Mouse (Mus musculus): ENCODE measurements around the gene Dennd6a. TPM values are rescaled to one million over a fixed set of nuclear protein-coding genes. Genes with fewer than 3 reads are reported as not detected.
"Not testable (repeated sequence)": the region's sequence is repeated elsewhere in the genome, so short reads cannot be mapped to it uniquely, and the experiment has no call there.

Gene Dennd6a
- total RNA-seq, 2 experiments from 2014 or later: 16.3 TPM

DNA sequence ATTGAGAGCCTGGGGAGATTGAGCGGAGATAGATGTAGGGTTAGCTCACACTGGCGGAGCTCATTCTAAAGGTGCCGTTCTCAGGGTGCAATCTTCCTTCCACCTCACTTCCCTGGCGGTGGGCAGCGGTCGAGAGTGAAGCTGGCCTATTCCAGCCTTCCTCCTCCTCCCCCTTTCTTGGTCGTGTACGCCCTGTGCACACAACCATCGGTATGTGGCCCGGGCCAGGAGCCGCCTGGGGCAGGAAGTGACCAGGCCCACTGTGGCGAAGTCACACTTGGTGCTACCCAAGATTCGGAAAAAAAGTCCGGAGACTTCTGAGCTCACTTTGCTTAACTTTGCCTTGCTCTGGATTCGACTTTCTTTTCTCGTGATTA lies 65.0 kb downstream of the Dennd6a start:
- intact Hi-C loops (cut with DNase I): loop anchor here (1.0 to 5.0 kb wide), 4 partner anchors 30 to 219 kb away; no protein-coding TSS in a partner anchor
- peak; percentile 63 to 71 for DNase-seq

DNA sequence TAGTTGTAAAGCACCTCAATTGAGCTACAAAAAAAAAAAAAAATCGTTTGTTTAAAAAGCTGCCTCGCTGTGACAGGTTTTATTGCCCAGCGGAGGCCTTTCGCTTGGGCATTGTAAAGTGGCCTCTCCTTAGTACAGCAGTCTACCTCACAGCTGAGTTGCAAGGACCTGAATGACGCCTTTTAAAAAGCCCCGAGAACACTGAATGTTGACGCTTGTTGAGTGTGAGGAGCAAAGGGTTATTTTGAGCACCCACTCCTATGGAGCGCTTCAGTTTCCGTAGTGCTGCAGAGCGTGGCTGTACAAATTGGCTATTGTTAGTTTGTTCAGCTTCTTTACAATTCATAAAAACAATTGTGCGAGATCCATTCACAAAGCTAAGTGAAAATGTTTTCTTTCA lies 65.6 kb downstream of the Dennd6a start:
- DNase-seq: peak in 1 of 2 experiments; percentile 13
- intact Hi-C loops (cut with DNase I): loop anchor here (1.0 to 5.0 kb wide), 4 partner anchors 29 to 218 kb away; no protein-coding TSS in a partner anchor

- no peak for DNase-seq
- intact Hi-C loops (cut with DNase I): loop anchor here (1.0 to 5.0 kb wide), 4 partner anchors 28 to 217 kb away; no protein-coding TSS in a partner anchor
Observed at GRCm38 (mm10) chr14:26639961-26640360, 66.3 kb downstream of the Dennd6a start.

GRCm38 (mm10) chr14:26643006-26643624 lies 69.5 kb downstream of the Dennd6a start:
- no peak for DNase-seq
- intact Hi-C loops (cut with DNase I): no loop called here

GRCm38 (mm10) chr14:26645989-26646650 lies 72.5 kb downstream of the Dennd6a start:
- no peak for DNase-seq
- intact Hi-C loops (cut with DNase I): no loop called here

DNA sequence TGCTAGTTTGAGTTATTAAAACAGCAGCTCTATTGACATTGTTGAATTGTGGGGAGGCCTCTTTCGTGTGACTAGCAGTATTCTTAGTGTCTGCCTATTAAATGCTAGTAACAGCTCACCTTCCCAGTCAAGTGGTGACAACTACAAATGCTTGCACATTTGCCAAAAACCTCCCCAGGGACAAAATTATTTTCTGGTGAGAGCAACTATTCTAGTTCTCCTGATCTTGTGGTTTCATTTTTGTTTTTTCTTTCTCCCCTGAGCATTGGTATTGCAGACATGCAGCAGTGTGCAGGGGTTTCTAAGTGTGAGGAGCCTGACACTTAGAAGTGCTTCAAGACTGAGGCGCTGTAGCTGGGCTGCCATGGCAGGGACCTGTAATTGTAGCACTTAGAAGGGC lies 74.2 kb downstream of the Dennd6a start:
- DNase-seq: no peak
- intact Hi-C loops (cut with DNase I): no loop called here

DNA sequence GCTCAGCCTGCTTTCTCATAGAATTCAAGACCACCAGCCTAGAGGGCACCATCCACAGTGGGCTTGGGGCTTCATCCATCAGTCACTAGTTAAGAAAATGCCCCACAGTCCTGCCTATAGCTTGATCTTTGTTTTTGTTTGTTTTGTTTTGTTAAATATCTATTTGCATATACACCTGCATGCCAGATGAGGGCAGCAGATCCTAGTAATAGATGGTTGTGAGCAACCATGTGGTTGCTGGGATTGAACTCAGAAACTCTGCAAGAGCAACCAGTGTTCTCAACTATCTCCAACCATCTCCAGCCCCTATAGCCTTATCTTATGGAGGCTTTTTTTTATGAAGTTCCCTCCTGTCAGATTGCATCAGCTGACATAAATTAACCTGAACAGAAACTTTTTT lies 78.2 kb downstream of the Dennd6a start:
- intact Hi-C loops (cut with DNase I): no loop called here
- no peak for DNase-seq

GRCm38 (mm10) chr14:26658178-26658577 lies 84.5 kb downstream of the Dennd6a start:
- intact Hi-C loops (cut with DNase I): no loop called here
- no peak for DNase-seq

DNA sequence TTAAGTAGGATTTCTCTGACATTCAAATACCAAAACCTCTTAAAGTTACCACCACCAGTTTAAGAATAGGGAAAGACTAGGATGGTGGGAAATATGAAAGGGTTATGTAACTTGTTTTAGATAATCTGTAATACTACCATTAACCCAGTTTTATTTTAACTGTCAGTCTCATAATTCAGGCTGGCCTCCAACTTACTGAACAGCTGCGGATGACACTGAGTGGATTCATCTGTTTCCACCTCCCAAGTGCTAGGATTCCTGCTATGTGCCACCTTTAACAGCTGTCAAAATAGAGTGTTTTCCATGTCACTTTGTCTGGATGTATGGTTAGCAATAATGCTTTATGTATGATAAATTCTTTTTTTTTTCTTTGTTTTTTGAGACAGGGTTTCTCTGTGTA lies 86.6 kb downstream of the Dennd6a start:
- DNase-seq: no peak
- intact Hi-C loops (cut with DNase I): no loop called here

GRCm38 (mm10) chr14:26662016-26662415 lies 88.4 kb downstream of the Dennd6a start:
- intact Hi-C loops (cut with DNase I): no loop called here
- DNase-seq: no peak

- DNase-seq: no peak
- intact Hi-C loops (cut with DNase I): no loop called here
Observed at GRCm38 (mm10) chr14:26662488-26662887, 88.8 kb downstream of the Dennd6a start.

DNA sequence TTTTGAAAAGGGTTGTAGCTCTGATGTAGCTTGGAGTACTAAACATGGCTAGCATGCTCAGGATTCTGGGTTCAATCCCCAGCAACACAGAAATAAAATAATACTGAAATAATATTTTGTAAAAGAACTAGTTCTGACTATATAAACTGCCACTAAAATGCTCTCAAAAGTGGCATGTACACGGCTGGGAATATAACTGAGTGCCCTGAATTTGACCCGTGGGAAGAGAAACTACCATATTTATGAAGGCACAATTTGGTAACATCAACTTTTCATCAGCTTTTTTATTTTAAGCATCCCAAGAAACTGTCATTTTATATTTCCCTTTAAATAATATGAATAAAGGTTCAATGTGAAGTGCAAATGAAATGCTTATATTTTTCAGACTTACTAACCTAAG lies 90.2 kb downstream of the Dennd6a start:
- intact Hi-C loops (cut with DNase I): no loop called here
- no peak for DNase-seq

- no peak for DNase-seq
- intact Hi-C loops (cut with DNase I): loop anchor here (1.0 to 5.0 kb wide), 2 partner anchors 29 to 136 kb away; partner anchors contain the start of gene Slmap
Observed at GRCm38 (mm10) chr14:26667991-26668370, 94.3 kb downstream of the Dennd6a start.

DNA sequence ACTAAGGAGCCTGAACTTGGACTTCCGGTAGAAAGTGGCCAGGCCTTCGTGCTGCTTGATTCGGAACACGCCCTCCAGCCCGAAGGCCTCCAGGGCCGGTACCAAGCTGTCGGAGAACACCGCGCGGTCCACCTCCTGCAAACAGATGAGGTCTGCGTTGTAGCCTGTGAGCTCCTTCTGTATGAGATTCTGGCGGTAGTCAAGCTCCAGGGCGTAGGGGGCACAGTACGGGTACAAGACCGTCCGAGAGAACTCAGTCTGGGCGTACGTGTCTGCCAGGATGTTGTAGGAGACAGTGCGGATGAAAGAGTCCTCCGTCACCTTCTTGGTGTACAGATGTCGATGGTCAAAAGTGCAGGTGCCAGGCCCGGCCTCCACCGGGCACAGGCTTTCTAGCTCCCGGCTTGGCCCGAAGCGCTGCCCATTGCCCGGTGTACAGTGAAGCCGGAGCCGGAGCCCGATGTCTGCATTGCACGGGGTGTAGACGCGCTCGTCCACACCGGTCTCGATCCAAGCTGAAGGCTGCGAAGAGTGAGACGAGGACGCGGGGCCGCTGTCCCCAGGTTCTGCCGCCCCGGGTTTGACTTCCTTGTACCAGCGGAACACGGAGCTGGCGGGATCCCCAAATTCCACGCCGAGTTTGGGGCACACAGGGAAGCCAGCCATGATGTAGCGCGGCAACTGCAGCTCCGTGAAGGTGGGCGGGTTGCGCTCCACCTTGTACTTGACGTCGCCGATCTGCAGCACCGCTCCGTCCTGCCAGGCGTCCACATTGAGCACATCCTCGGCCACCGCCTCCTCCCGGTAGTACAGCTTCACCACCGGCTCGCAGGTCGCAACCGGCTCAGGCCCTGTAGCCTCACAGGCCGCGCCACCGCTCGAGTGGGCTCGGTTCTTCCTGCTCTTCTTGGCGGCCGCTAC lies 95.0 kb downstream of the Dennd6a start:
- intact Hi-C loops (cut with DNase I): loop anchor here (1.0 to 5.0 kb wide), 2 partner anchors 29 to 136 kb away; partner anchors contain the start of gene Slmap
- DNase-seq: peak; percentile 18 to 29

- intact Hi-C loops (cut with DNase I): loop anchor here (5.0 kb wide), 1 partner anchor 137 kb away; the partner anchor contains the start of gene Slmap
- DNase-seq: peak; percentile 88 to 96
Observed at GRCm38 (mm10) chr14:26669292-26670073, 95.8 kb downstream of the Dennd6a start, which contains the start of gene Pde12. Pde12 (minus strand) TSS chr14:26669883.

- DNase-seq: no peak
- intact Hi-C loops (cut with DNase I): no loop called here
Observed at GRCm38 (mm10) chr14:26670964-26671363, 97.3 kb downstream of the Dennd6a start.

- not testable (repeated sequence) for DNase-seq
Observed at GRCm38 (mm10) chr14:26671870-26672615, 98.4 kb downstream of the Dennd6a start.

GRCm38 (mm10) chr14:26674476-26675169 lies 101.0 kb downstream of the Dennd6a start:
- DNase-seq; intact Hi-C loops (cut with DNase I): not testable (repeated sequence)

More at GRCm38 (mm10) chr14:26671870-26672615, 98.4 kb downstream of the Dennd6a start:
- intact Hi-C loops (cut with DNase I): not testable (repeated sequence)

GRCm38 (mm10) chr14:26675371-26675770 lies 101.7 kb downstream of the Dennd6a start:
- intact Hi-C loops (cut with DNase I): no loop called here
- peak; percentile 20 to 36 for DNase-seq

All from heart, postnatal 36 days (tissue).